Mouse (Mus musculus): ENCODE results near the gene Spata25. TPM values are rescaled to one million over a fixed set of nuclear protein-coding genes. Genes with fewer than 3 reads are reported as not detected.

The Spata25 gene
- total and polyA plus RNA-seq, 2 experiments from 2014 or later = not detected

GRCm38 (mm10) chr2:164785481-164786387 is 42.6 kb downstream of the Spata25 start, which contains the start of gene Snx21:
Gene Snx21 (plus strand): TSS chr2:164785823.
- TF ChIP-seq EP300 (IDR thresholded peaks at IDR 0.05; ENCODE audit: low read depth) = no peak
- TF ChIP-seq CTCF (IDR thresholded peaks at IDR 0.05; ENCODE audit: low read depth) = peak; percentile 46
- peak within 1 kb of the TSS; percentile 89 for H3K27ac ChIP-seq (ENCODE audit: low read depth)
- H3K9me3 ChIP-seq (replicated peaks; ENCODE audit: control insufficient read depth, low read length) = no peaks in the 10 kb centered on the region
- H3K4me3 ChIP-seq (ENCODE audit: low read depth, low read length) = peak within 1 kb of the TSS; percentile 76
- peak within 1 kb of the TSS; percentile 86 for H3K4me2 ChIP-seq (ENCODE audit: low read depth, low read length)
- H3K36me3 ChIP-seq (replicated peaks; ENCODE audit: control insufficient read depth, insufficient read depth, low read length) = peaks cover 14% of the 10 kb centered on the region; the same call in 1 of the 2 replicates
- H3K4me1 ChIP-seq (ENCODE audit: control insufficient read depth, insufficient read depth) = peaks cover 20% of the 10 kb centered on the region
- H3K27me3 ChIP-seq (ENCODE audit: control insufficient read depth, insufficient read depth, low read length) = no peaks in the 10 kb centered on the region
- H3K9ac ChIP-seq (replicated peaks; ENCODE audit: low read depth, low read length) = peak within 1 kb of the TSS; percentile 77
- WGBS = 1% methylated on average over 76 of the region's 89 CpGs
- DNase-seq (ENCODE audit: low spot score) = peak; percentile 91
- peak; percentile 94 for ATAC-seq (ENCODE audit: insufficient read depth, low read depth)

- Histone ChIP-seq H3K4me3 (ENCODE audit: low read depth, low read length) (peak overlapping the region; percentile 76), H3K4me2 (ENCODE audit: low read depth, low read length) (peak overlapping the region; percentile 86), H3K4me1 (ENCODE audit: control insufficient read depth, insufficient read depth) (peaks cover 20% of the 10 kb centered on the region), H3K27me3 (ENCODE audit: control insufficient read depth, insufficient read depth, low read length) (no peaks in the 10 kb centered on the region), H3K9ac (replicated peaks; ENCODE audit: low read depth, low read length) (peak overlapping the region; percentile 77), H3K27ac (ENCODE audit: low read depth) (peak overlapping the region; percentile 89), H3K36me3 (replicated peaks; ENCODE audit: control insufficient read depth, insufficient read depth, low read length) (peaks cover 9% of the 10 kb centered on the region; the same call in 1 of the 2 replicates), H3K9me3 (replicated peaks; ENCODE audit: control insufficient read depth, low read length) (no peaks in the 10 kb centered on the region)
- DNase-seq (ENCODE audit: low spot score) (no peak), ATAC-seq (ENCODE audit: insufficient read depth, low read depth) (no peak)
- no peak for TF ChIP-seq CTCF (IDR thresholded peaks at IDR 0.05; ENCODE audit: low read depth)
- TF ChIP-seq EP300 (IDR thresholded peaks at IDR 0.05; ENCODE audit: low read depth) = no peak
- 6% methylated on average over 7 of the region's 7 CpGs for WGBS
Observed at GRCm38 (mm10) chr2:164784869-164785420, 43.4 kb downstream of the Spata25 start.

- H3K27me3 ChIP-seq (ENCODE audit: control insufficient read depth, insufficient read depth, low read length) = no peaks in the 10 kb centered on the region
- ATAC-seq (ENCODE audit: insufficient read depth, low read depth) = no peak
- H3K9me3 ChIP-seq (replicated peaks; ENCODE audit: control insufficient read depth, low read length) = no peaks in the 10 kb centered on the region
- no peak for DNase-seq (ENCODE audit: low spot score)
- H3K4me3 ChIP-seq (ENCODE audit: low read depth, low read length) = no peak overlapping the region
- no peak overlapping the region for H3K9ac ChIP-seq (replicated peaks; ENCODE audit: low read depth, low read length)
- TF ChIP-seq EP300 (IDR thresholded peaks at IDR 0.05; ENCODE audit: low read depth) (no peak), CTCF (IDR thresholded peaks at IDR 0.05; ENCODE audit: low read depth) (peak; percentile 21; the same call in 1 of the 2 replicates)
- WGBS = 77% methylated on average over 7 of the region's 7 CpGs
- no peak overlapping the region for H3K4me2 ChIP-seq (ENCODE audit: low read depth, low read length)
- H3K27ac ChIP-seq (ENCODE audit: low read depth) = no peak overlapping the region
- peaks cover 20% of the 10 kb centered on the region for H3K4me1 ChIP-seq (ENCODE audit: control insufficient read depth, insufficient read depth)
- peaks cover 8% of the 10 kb centered on the region; the same call in 1 of the 2 replicates for H3K36me3 ChIP-seq (replicated peaks; ENCODE audit: control insufficient read depth, insufficient read depth, low read length)
Observed at GRCm38 (mm10) chr2:164783926-164784581, 44.3 kb downstream of the Spata25 start.

- DNase-seq (ENCODE audit: low spot score) (no peak), ATAC-seq (ENCODE audit: insufficient read depth, low read depth) (no peak)
- H3K4me1 ChIP-seq (ENCODE audit: control insufficient read depth, insufficient read depth) = peaks cover 12% of the 10 kb centered on the region
- no peaks in the 10 kb centered on the region for H3K27me3 ChIP-seq (ENCODE audit: control insufficient read depth, insufficient read depth, low read length)
- TF ChIP-seq EP300 (IDR thresholded peaks at IDR 0.05; ENCODE audit: low read depth) (no peak), CTCF (IDR thresholded peaks at IDR 0.05; ENCODE audit: low read depth) (no peak)
- H3K27ac ChIP-seq (ENCODE audit: low read depth) = no peak overlapping the region
- H3K4me3 ChIP-seq (ENCODE audit: low read depth, low read length) = no peak overlapping the region
- H3K9ac ChIP-seq (replicated peaks; ENCODE audit: low read depth, low read length) = no peak overlapping the region
- no peaks in the 10 kb centered on the region for H3K9me3 ChIP-seq (replicated peaks; ENCODE audit: control insufficient read depth, low read length)
- WGBS = 54% methylated on average over 4 of the region's 4 CpGs
- no peaks in the 10 kb centered on the region for H3K36me3 ChIP-seq (replicated peaks; ENCODE audit: control insufficient read depth, insufficient read depth, low read length)
- H3K4me2 ChIP-seq (ENCODE audit: low read depth, low read length) = no peak overlapping the region
Observed at GRCm38 (mm10) chr2:164781876-164782275, 46.5 kb downstream of the Spata25 start.

GRCm38 (mm10) chr2:164779481-164780086 is 48.8 kb downstream of the Spata25 start, which contains the start of gene Tnnc2:
Gene Tnnc2 (minus strand): TSS chr2:164779967.
- DNase-seq (ENCODE audit: low spot score) (no peak), ATAC-seq (ENCODE audit: insufficient read depth, low read depth) (no peak)
- no peaks in the 10 kb centered on the region for H3K27me3 ChIP-seq (ENCODE audit: control insufficient read depth, insufficient read depth, low read length)
- TF ChIP-seq CTCF (IDR thresholded peaks at IDR 0.05; ENCODE audit: low read depth) = no peak
- no peak for TF ChIP-seq EP300 (IDR thresholded peaks at IDR 0.05; ENCODE audit: low read depth)
- H3K9me3 ChIP-seq (replicated peaks; ENCODE audit: control insufficient read depth, low read length) = no peaks in the 10 kb centered on the region
- no peaks in the 10 kb centered on the region for H3K36me3 ChIP-seq (replicated peaks; ENCODE audit: control insufficient read depth, insufficient read depth, low read length)
- WGBS = 76% methylated on average over 8 of the region's 8 CpGs
- H3K4me2 ChIP-seq (ENCODE audit: low read depth, low read length) = no peak within 1 kb of the TSS
- H3K9ac ChIP-seq (replicated peaks; ENCODE audit: low read depth, low read length) = no peak within 1 kb of the TSS
- no peak within 1 kb of the TSS for H3K27ac ChIP-seq (ENCODE audit: low read depth)
- H3K4me3 ChIP-seq (ENCODE audit: low read depth, low read length) = no peak within 1 kb of the TSS
- H3K4me1 ChIP-seq (ENCODE audit: control insufficient read depth, insufficient read depth) = no peaks in the 10 kb centered on the region; the same call in 1 of the 2 replicates

Data from heart, postnatal 0 days (tissue).